Mouse (Mus musculus) midbrain, embryonic 14.5 days (tissue): ENCODE results near the gene Zfp975. TPM values are rescaled to one million over a fixed set of nuclear protein-coding genes. Genes with fewer than 3 reads are reported as not detected.
"Not testable (repeated sequence)": the region's sequence is repeated elsewhere in the genome, so short reads cannot be mapped to it uniquely, and the experiment has no call there.

Source experiments
- ATAC-seq: fragments of 200-750 bp; cut with Nextera tagmentation; 2 replicates; pipeline ENCODE4 v1.8.0; 2017; ENCODE audit warnings: moderate number of reproducible peaks, moderate library complexity; ENCODE audit not compliant: low FRiP score, low TSS enrichment
- DNase-seq: peaks from one replicate; pipeline ENCODE4 v3.0.0-alpha.2; 2015
- H3K27ac ChIP-seq: fragments of 300-500 bp; sonication (generic); replicated peaks from 2 replicates; pipeline ENCODE4 v1.5.1; 2014; ENCODE audit warnings: mild to moderate bottlenecking, low read depth, low read length, moderate library complexity
- H3K27me3 ChIP-seq: fragments of 300-500 bp; sonication (generic); 2 replicates; pipeline ENCODE4 v1.6.1; 2014; ENCODE audit warnings: low read length, control low read depth, mixed read lengths; ENCODE audit not compliant: control insufficient read depth, insufficient read depth
- H3K36me3 ChIP-seq: fragments of 300-500 bp; sonication (generic); 2 replicates; pipeline ENCODE4 v1.6.1; 2014; ENCODE audit warnings: low read length, control low read depth; ENCODE audit not compliant: control insufficient read depth, insufficient read depth
- H3K4me1 ChIP-seq: fragments of 300-500 bp; sonication (generic); 2 replicates; pipeline ENCODE4 v1.6.1; 2014; ENCODE audit warnings: mild to moderate bottlenecking, antibody characterized with exemption, low read length, control low read depth; ENCODE audit not compliant: control insufficient read depth, insufficient read depth
- H3K4me2 ChIP-seq: fragments of 300-500 bp; sonication (generic); 2 replicates; pipeline ENCODE4 v1.6.1; 2014; ENCODE audit warnings: mild to moderate bottlenecking, low read length, moderate library complexity
- H3K4me3 ChIP-seq: fragments of 300-500 bp; sonication (generic); replicated peaks from 2 replicates; pipeline ENCODE4 v1.5.1; 2014; ENCODE audit warnings: low read depth, low read length
- H3K9ac ChIP-seq: fragments of 300-500 bp; sonication (generic); replicated peaks from 2 replicates; pipeline ENCODE4 v1.6.1; 2014; ENCODE audit warnings: mild to moderate bottlenecking, low read length, moderate library complexity
- H3K9me3 ChIP-seq: fragments of 300-500 bp; sonication (generic); 2 replicates; pipeline ENCODE4 v1.6.1; 2016; ENCODE audit warnings: low read length, control low read depth, mixed read lengths; ENCODE audit not compliant: control insufficient read depth
- WGBS: fragments of 180-500 bp; shearing (Covaris S2); extraction: QIAGEN DNeasy Blood & Tissue Kit; methylation state at CpG from one replicate; pipeline ENCODE4 v1.1.7; 2014; 5-methylcytosine and 5-hydroxymethylcytosine counted together
- polyA plus RNA-seq: library from polyadenylated mRNA; unstranded; fragments of >200 nt; fragmentation: Nextera tagmentation; extraction: Ambion mirVana; gene quantifications from 2 replicates; pipeline ENCODE4 v1.2.1, GENCODE M21; 2014

Gene Zfp975
- polyA plus RNA-seq, 1 experiment from 2014 or later: 7.6 TPM

DNA sequence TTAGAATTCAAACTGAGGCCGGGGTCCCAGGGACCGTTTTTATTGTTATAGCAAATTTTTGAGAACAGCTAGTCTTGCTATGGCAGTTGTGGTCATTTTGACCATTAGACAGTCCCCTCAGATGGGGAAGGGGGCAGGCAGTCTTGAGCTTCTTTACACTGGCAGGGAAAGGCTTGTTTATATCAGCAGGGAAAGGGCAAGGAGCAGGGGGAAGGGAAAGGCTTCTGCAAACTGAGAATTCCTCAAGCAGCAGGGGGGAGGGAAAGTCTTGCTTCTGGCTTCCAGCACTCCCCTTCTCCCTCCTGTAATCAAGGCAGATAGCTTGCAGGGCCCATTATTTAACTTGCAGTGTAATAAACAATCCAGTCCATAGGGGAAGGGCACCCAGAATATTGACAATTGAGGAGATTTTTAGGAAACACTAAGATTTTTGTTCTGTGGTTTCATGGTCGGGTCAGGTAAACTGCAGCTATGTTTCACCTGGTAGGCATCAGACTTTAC, 49.4 kb downstream of the Zfp975 start:
- peak overlapping the region; percentile 35; the same call in 1 of the 2 replicates for H3K4me3 ChIP-seq

DNA sequence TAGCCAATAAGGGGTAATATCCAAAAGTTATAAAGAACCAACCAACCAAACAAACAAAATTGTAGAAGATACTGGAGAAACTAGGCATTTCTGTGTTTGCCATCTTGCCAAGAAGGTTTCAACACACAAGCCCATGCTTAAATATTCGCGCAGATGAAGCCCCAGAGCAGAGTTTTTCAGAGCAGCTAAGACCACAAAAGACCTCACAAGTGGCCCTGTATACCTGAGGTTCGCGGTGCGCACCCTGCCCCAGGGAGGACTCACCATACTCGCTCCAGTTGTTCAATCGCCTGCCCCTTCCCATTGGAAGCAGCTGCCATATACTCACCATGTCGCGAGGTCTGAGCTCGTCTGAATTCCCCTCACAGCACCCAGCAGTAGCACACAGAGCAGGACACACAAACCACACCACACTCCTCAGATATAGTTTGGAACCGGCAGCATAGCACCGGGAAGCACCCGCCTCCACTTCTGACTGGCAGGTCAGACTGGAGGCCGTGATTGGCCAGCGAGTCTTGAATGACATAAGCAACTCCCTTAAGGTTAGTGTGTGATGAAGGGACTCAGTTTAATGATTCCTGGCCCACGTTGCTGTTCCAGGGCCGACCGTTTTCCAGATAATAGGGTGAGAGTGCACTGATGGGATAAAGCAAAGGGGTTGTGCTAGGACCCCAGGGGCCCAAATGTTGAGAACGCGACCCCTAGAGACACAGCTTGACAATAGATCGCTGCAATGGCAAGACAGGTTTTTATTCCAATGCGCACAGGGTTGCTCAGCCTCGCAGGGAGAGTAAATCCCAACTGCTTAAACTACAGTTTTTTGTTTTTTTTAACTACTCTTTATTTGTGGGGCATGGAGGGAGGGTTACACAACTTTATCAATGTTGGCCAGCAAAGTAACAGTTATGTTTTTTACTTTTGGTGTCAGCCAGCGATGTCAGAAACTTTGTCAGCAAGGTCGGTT, 50.1 kb downstream of the Zfp975 start, which contains the start of gene Zfp976:
Zfp976 (minus strand) TSS at position 437 of the 964 bp plus-strand sequence.
- not testable (repeated sequence) for H3K9me3 ChIP-seq, H3K4me1 ChIP-seq, H3K27me3 ChIP-seq, H3K27ac ChIP-seq, H3K36me3 ChIP-seq
- WGBS: 3% methylated on average over 25 of the region's 25 CpGs
- Histone ChIP-seq H3K4me3 (peak within 1 kb of the TSS; percentile 35), H3K4me2 (peak within 1 kb of the TSS; percentile 50), H3K9ac (peak within 1 kb of the TSS; percentile 37)
- ATAC-seq (peak; percentile 94), DNase-seq (peak; percentile 83)

More for the DNA sequence above, 49.4 kb downstream of the Zfp975 start:
- H3K36me3 ChIP-seq, DNase-seq, H3K4me1 ChIP-seq, ATAC-seq, H3K27ac ChIP-seq, H3K27me3 ChIP-seq, H3K9ac ChIP-seq, H3K9me3 ChIP-seq: not testable (repeated sequence)
- H3K4me2 ChIP-seq: peak overlapping the region; percentile 50
- WGBS: 18% methylated on average over 3 of the region's 3 CpGs

DNA sequence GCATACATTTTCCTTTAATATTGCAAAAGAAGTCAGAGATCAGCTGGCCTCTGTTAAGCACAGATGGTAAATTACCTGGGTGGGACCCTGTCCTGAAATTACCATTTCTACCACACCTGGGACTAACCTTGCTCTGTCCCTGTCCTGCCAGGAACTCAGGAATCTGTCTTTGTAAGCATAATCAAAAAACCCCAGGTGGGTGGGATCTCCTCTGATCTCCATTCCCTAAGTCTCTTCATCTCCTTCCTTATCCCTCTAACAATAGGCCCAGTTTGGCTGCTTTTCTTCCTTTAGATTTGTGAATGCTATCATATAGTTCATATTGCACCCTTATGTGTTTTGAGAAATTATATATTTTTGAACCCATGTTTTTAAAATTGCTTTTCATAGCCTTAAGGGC, 61.5 kb downstream of the Zfp975 start:
- peaks cover 13% of the 10 kb centered on the region for H3K9me3 ChIP-seq
- H3K9ac ChIP-seq, H3K4me1 ChIP-seq, H3K27ac ChIP-seq, ATAC-seq, H3K4me3 ChIP-seq, H3K36me3 ChIP-seq, H3K4me2 ChIP-seq, H3K27me3 ChIP-seq, DNase-seq: not testable (repeated sequence)

Other genes with a start within 250 kb of the Zfp975 start
- gene 4933421I07Rik, start 244.6 kb downstream of the Zfp975 start, polyA plus RNA-seq: not detected in 2 replicates
- gene Zfp141, start 187.0 kb downstream of the Zfp975 start, polyA plus RNA-seq: 12.3 and 20.0 TPM in 2 replicates
- not detected in 2 replicates for gene Gm21028, start 114.2 kb downstream of the Zfp975 start, polyA plus RNA-seq
- gene Zfp977, start 100.2 kb downstream of the Zfp975 start, polyA plus RNA-seq: 1.7 and 2.1 TPM in 2 replicates
- 1.4 and 3.1 TPM in 2 replicates for gene Zfp976, start 50.2 kb downstream of the Zfp975 start, polyA plus RNA-seq
- gene Gm17067, start 34.3 kb upstream of the Zfp975 start, polyA plus RNA-seq: not detected in 2 replicates
- gene Vmn2r62, start 100.8 kb upstream of the Zfp975 start, polyA plus RNA-seq: not detected in 2 replicates
- gene Gm2381, start 174.5 kb upstream of the Zfp975 start, polyA plus RNA-seq: not detected in 2 replicates
- not detected in 2 replicates for gene Vmn2r63, start 241.1 kb upstream of the Zfp975 start, polyA plus RNA-seq